Mouse (Mus musculus) embryonic fibroblast, embryonic 13.5 days (primary cell): ENCODE measurements around the gene Mapkap1. TPM values are rescaled to one million over a fixed set of nuclear protein-coding genes. Genes with fewer than 3 reads are reported as not detected.

Source experiments
- H3K27ac ChIP-seq: 2 replicates; pipeline ENCODE4 v1.5.1; 2012; ENCODE audit warnings: low read length, control low read depth, inconsistent platforms; ENCODE audit not compliant: insufficient read depth
- H3K4me1 ChIP-seq: 2 replicates; pipeline ENCODE4 v1.6.1; 2011; ENCODE audit warnings: low read length; ENCODE audit not compliant: control insufficient read depth, insufficient read depth
- H3K4me3 ChIP-seq: 2 replicates; pipeline ENCODE4 v1.5.1; 2011; ENCODE audit warnings: mild to moderate bottlenecking, control low read depth, low read length; ENCODE audit not compliant: insufficient read depth
- CTCF ChIP-seq: IDR thresholded peaks from 2 replicates; pipeline ENCODE4 v1.5.1; 2011; ENCODE audit warnings: mild to moderate bottlenecking, control low read depth, low read length, moderate library complexity, borderline replicate concordance; ENCODE audit not compliant: insufficient read depth
- POLR2A ChIP-seq: IDR thresholded peaks from 2 replicates; pipeline ENCODE4 v1.6.1; 2011; ENCODE audit warnings: low read depth, mild to moderate bottlenecking, control low read depth, low read length, moderate library complexity
- polyA plus RNA-seq: library from polyadenylated mRNA; stranded (reverse); fragments of >200 nt; gene quantifications from 2 replicates; pipeline ENCODE4 v1.2.4, GENCODE M21; 2011; ENCODE audit warnings: low read depth; ENCODE audit not compliant: missing spikeins, insufficient read length

Mapkap1 gene
- polyA plus RNA-seq, 1 experiment, result 84.9 TPM

DNA sequence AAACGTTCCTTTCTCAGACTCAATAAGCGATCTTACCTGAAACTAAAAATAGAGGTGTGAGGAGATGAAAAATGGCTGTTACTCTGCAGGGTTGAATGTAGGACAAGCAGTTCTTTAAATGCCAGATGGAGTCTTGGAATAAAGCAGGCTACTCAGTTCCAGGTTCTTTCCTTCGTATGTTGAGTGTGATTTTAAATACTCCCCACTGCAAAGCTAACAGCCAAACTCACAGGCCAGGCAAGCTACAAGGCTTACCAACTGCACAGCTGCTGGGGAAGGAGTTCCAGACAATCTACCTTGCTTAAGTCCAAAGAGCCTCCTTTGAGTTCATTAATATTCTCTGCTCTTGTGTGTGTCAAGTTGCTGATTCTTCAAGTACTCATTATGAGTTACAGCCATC, 32.7 kb upstream of the Mapkap1 start:
- TF ChIP-seq POLR2A (no peak), CTCF (no peak)
- no peaks in the 10 kb centered on the region for H3K4me1 ChIP-seq
- no peak overlapping the region for H3K4me3 ChIP-seq
- H3K27ac ChIP-seq, result no peak overlapping the region

DNA sequence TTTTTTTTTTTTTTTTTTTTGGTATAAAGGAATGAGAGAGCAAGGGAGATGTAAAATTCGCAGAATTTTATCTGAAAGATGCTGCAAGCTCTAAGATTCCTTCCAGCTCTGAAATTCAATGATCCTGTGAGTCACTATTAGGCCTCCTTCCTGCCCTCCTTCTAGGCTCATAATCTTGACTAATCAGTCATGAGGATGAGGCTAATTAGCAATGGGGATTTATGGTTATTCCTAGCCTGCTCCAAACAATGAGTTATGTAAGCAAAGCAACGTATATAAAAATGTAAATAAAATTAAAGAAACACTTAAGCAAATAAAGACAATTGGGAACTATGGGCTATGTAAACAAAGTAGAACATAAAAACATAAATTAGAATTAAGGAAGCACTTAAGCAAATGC, 32.2 kb upstream of the Mapkap1 start:
- TF ChIP-seq CTCF, result no peak
- TF ChIP-seq POLR2A, result no peak
- H3K4me3 ChIP-seq, result no peak overlapping the region
- H3K27ac ChIP-seq, result no peak overlapping the region
- H3K4me1 ChIP-seq, result no peaks in the 10 kb centered on the region

DNA sequence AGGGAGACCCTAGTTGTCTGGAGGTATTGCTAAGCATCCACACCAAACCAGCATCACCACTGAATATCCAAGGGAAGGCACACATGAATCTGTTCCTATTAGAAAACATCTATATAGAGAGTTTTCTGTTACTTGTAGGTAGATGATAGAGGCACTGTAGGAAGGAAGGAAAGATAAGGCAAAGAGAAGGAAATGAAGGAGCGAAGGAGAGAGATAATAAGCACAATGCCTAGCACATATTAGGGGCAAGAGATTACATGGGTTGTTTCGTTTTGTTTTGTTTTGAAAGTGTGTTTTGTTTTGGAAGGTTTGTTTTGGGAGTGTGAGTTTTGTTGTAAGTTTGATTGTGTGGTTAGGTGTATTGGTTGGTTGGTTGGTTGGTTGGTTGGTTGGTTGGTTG, 27.6 kb upstream of the Mapkap1 start:
- no peaks in the 10 kb centered on the region for H3K4me1 ChIP-seq
- H3K4me3 ChIP-seq, result no peak overlapping the region
- no peak for TF ChIP-seq POLR2A
- TF ChIP-seq CTCF, result no peak
- no peak overlapping the region for H3K27ac ChIP-seq

DNA sequence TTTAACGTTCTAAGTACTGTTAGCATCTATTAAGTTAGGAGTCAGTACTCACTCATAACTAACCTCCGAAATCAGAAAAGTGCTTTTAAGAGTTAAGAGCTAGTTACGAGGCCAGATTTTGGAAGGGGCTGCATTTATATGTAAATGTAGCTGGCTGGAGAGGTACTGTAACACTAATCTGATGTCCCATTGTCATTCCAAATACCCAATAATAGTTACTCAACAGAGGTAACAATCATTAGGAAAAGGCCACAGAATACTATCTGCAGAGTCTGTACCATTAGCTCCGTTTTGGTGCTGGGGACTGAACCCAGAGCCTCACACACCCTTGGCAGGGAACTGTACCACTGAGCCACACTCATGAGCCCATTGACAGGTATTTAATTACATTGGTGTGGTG, 7.0 kb upstream of the Mapkap1 start:
- TF ChIP-seq CTCF (no peak), POLR2A (no peak)
- Histone ChIP-seq H3K4me3 (no peak overlapping the region), H3K27ac (no peak overlapping the region), H3K4me1 (no peaks in the 10 kb centered on the region)

- Histone ChIP-seq H3K4me1 (peaks cover 5% of the 10 kb centered on the region; the same call in 1 of the 2 replicates), H3K27ac (no peak overlapping the region)
- TF ChIP-seq CTCF (no peak), POLR2A (no peak)
Measured at GRCm38 (mm10) chr2:34407596-34407995, 1.0 kb downstream of the Mapkap1 start.

GRCm38 (mm10) chr2:34408341-34408740, 1.8 kb downstream of the Mapkap1 start:
- H3K4me3 ChIP-seq, result no peak overlapping the region
- TF ChIP-seq CTCF, result no peak
- TF ChIP-seq POLR2A, result no peak
- H3K4me1 ChIP-seq, result peaks cover 5% of the 10 kb centered on the region; the same call in 1 of the 2 replicates
- H3K27ac ChIP-seq, result no peak overlapping the region

More at GRCm38 (mm10) chr2:34407596-34407995, 1.0 kb downstream of the Mapkap1 start:
- peak overlapping the region; percentile 92 for H3K4me3 ChIP-seq

DNA sequence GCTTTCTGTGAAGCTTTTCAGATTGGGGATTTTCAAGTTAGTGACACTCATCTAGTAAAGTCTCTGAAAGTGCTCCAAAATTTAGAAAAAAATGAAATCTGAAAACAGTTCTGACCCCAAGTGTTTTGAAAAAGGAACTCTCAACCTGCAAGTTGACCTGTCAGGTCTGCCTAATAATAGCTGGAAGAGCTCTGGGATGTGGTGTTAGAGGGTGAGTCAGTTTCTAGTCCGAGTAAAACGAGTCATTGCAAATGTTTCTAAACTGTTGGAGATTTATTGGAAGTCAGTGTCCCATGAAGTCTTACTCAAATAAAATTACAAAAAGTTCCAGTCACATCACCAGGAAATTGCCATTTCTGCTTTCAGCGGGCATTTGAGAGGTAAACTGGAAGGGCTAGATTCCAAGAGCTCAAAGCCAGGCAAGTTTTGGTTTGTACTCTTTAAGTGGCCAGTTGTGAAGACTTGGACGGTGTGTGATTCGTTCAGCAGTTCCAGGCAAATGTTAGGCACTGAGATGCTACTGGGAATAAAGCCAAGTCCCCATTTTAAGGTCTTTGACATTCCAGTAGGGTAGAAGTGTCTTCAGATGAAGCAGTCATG, 3.3 kb downstream of the Mapkap1 start:
- Histone ChIP-seq H3K4me1 (peaks cover 5% of the 10 kb centered on the region; the same call in 1 of the 2 replicates), H3K27ac (no peak overlapping the region), H3K4me3 (no peak overlapping the region)
- no peak for TF ChIP-seq POLR2A
- no peak for TF ChIP-seq CTCF

- Histone ChIP-seq H3K4me1 (no peaks in the 10 kb centered on the region; the same call in 1 of the 2 replicates), H3K4me3 (no peak overlapping the region), H3K27ac (no peak overlapping the region)
- TF ChIP-seq CTCF, result no peak
- no peak for TF ChIP-seq POLR2A
Measured at GRCm38 (mm10) chr2:34420256-34420655, 13.7 kb downstream of the Mapkap1 start.

DNA sequence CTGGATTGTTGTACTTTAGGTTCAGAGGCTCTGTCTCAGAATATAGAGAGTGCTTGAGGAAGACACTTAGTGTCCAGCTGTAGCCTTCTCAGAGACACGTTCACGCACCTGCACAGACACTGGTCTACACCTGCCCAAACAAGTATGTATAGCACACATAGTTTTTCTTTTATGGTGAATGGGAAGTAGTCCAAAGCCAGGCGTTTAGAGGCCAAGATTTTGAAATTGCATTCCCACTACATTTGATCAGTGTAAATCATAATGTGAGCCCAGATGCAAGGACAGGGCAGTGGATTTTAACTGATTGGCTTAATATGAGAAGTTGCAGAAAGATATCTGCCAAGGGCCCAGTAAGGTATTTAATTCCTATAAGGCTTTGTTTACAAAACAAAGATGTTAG, 17.6 kb downstream of the Mapkap1 start:
- no peak overlapping the region for H3K4me3 ChIP-seq

GRCm38 (mm10) chr2:34425573-34426223, 19.1 kb downstream of the Mapkap1 start:
- Histone ChIP-seq H3K27ac (no peak overlapping the region), H3K4me3 (no peak overlapping the region), H3K4me1 (no peaks in the 10 kb centered on the region; the same call in 1 of the 2 replicates)
- no peak for TF ChIP-seq POLR2A
- no peak for TF ChIP-seq CTCF

More for the DNA sequence above, 17.6 kb downstream of the Mapkap1 start:
- no peaks in the 10 kb centered on the region; the same call in 1 of the 2 replicates for H3K4me1 ChIP-seq
- no peak overlapping the region for H3K27ac ChIP-seq
- TF ChIP-seq CTCF (no peak), POLR2A (no peak)
